Mouse (Mus musculus): ENCODE results near the gene Acot3. TPM values are rescaled to one million over a fixed set of nuclear protein-coding genes. Genes with fewer than 3 reads are reported as not detected.
"Not testable (repeated sequence)": the region's sequence is repeated elsewhere in the genome, so short reads cannot be mapped to it uniquely, and the experiment has no call there.

The Acot3 gene
- polyA plus RNA-seq, 1 experiment, result not detected

- H3K4me3 ChIP-seq (ENCODE audit: control insufficient read depth, insufficient read depth, low read length), result no peak overlapping the region
- no peaks in the 10 kb centered on the region for H3K36me3 ChIP-seq (ENCODE audit: control insufficient read depth, insufficient read depth, low read length)
- TF ChIP-seq CTCF (IDR thresholded peaks at IDR 0.05; ENCODE audit: borderline replicate concordance, control insufficient read depth, extremely low read depth, insufficient read depth, low read length, poor library complexity), result no peak
- TF ChIP-seq POLR2A (IDR thresholded peaks at IDR 0.05; ENCODE audit: control insufficient read depth, extremely low read depth, insufficient read depth, low read length, poor library complexity), result no peak
- no peak for DNase-seq
- no peaks in the 10 kb centered on the region for H3K27me3 ChIP-seq (ENCODE audit: control insufficient read depth, insufficient read depth, low read length)
- WGBS, result 77% methylated on average over 12 of the region's 12 CpGs
- no peak overlapping the region for H3K27ac ChIP-seq (ENCODE audit: control insufficient read depth, insufficient read depth, low read length)
- peaks cover 2% of the 10 kb centered on the region; the same call in 1 of the 2 replicates for H3K4me1 ChIP-seq (replicated peaks; ENCODE audit: control insufficient read depth, insufficient read depth, low read length)
Observed at GRCm38 (mm10) chr12:84011251-84012040, 40.5 kb upstream of the Acot3 start.

GRCm38 (mm10) chr12:84013130-84013529 is 38.8 kb upstream of the Acot3 start:
- Histone ChIP-seq H3K27ac (ENCODE audit: control insufficient read depth, insufficient read depth, low read length) (no peak overlapping the region), H3K27me3 (ENCODE audit: control insufficient read depth, insufficient read depth, low read length) (no peaks in the 10 kb centered on the region), H3K4me1 (replicated peaks; ENCODE audit: control insufficient read depth, insufficient read depth, low read length) (peaks cover 2% of the 10 kb centered on the region; the same call in 1 of the 2 replicates), H3K4me3 (ENCODE audit: control insufficient read depth, insufficient read depth, low read length) (no peak overlapping the region), H3K36me3 (ENCODE audit: control insufficient read depth, insufficient read depth, low read length) (no peaks in the 10 kb centered on the region)
- 93% methylated on average over 6 of the region's 6 CpGs for WGBS
- TF ChIP-seq POLR2A (IDR thresholded peaks at IDR 0.05; ENCODE audit: control insufficient read depth, extremely low read depth, insufficient read depth, low read length, poor library complexity), result no peak
- DNase-seq, result no peak

- WGBS, result 96% methylated on average over 7 of the region's 7 CpGs
- no peak overlapping the region for H3K27ac ChIP-seq (ENCODE audit: control insufficient read depth, insufficient read depth, low read length)
- H3K4me1 ChIP-seq (replicated peaks; ENCODE audit: control insufficient read depth, insufficient read depth, low read length), result peaks cover 2% of the 10 kb centered on the region; the same call in 1 of the 2 replicates
- H3K27me3 ChIP-seq (ENCODE audit: control insufficient read depth, insufficient read depth, low read length), result no peaks in the 10 kb centered on the region
- TF ChIP-seq POLR2A (IDR thresholded peaks at IDR 0.05; ENCODE audit: control insufficient read depth, extremely low read depth, insufficient read depth, low read length, poor library complexity), result no peak
- TF ChIP-seq CTCF (IDR thresholded peaks at IDR 0.05; ENCODE audit: borderline replicate concordance, control insufficient read depth, extremely low read depth, insufficient read depth, low read length, poor library complexity), result no peak
- no peaks in the 10 kb centered on the region for H3K36me3 ChIP-seq (ENCODE audit: control insufficient read depth, insufficient read depth, low read length)
- H3K4me3 ChIP-seq (ENCODE audit: control insufficient read depth, insufficient read depth, low read length), result no peak overlapping the region
- no peak for DNase-seq
Observed at GRCm38 (mm10) chr12:84013701-84014100, 38.2 kb upstream of the Acot3 start.

- DNase-seq; H3K27ac ChIP-seq (ENCODE audit: control insufficient read depth, insufficient read depth, low read length); H3K36me3 ChIP-seq (ENCODE audit: control insufficient read depth, insufficient read depth, low read length); H3K4me1 ChIP-seq (replicated peaks; ENCODE audit: control insufficient read depth, insufficient read depth, low read length); H3K4me3 ChIP-seq (ENCODE audit: control insufficient read depth, insufficient read depth, low read length); H3K27me3 ChIP-seq (ENCODE audit: control insufficient read depth, insufficient read depth, low read length): not testable (repeated sequence)
- WGBS, result 7% methylated on average over 7 of the region's 7 CpGs
Observed at GRCm38 (mm10) chr12:84020528-84020927, 31.4 kb upstream of the Acot3 start.

- H3K4me3 ChIP-seq (ENCODE audit: control insufficient read depth, insufficient read depth, low read length); H3K27ac ChIP-seq (ENCODE audit: control insufficient read depth, insufficient read depth, low read length); DNase-seq; H3K4me1 ChIP-seq (replicated peaks; ENCODE audit: control insufficient read depth, insufficient read depth, low read length); H3K27me3 ChIP-seq (ENCODE audit: control insufficient read depth, insufficient read depth, low read length); H3K36me3 ChIP-seq (ENCODE audit: control insufficient read depth, insufficient read depth, low read length): not testable (repeated sequence)
- WGBS, result 95% methylated on average over 4 of the region's 4 CpGs
Observed at GRCm38 (mm10) chr12:84022266-84022665, 29.7 kb upstream of the Acot3 start.

- TF ChIP-seq CTCF (IDR thresholded peaks at IDR 0.05; ENCODE audit: borderline replicate concordance, control insufficient read depth, extremely low read depth, insufficient read depth, low read length, poor library complexity) (no peak), POLR2A (IDR thresholded peaks at IDR 0.05; ENCODE audit: control insufficient read depth, extremely low read depth, insufficient read depth, low read length, poor library complexity) (no peak)
- H3K27ac ChIP-seq (ENCODE audit: control insufficient read depth, insufficient read depth, low read length), result no peak overlapping the region
- no peak for DNase-seq
Observed at GRCm38 (mm10) chr12:84023052-84023745, 28.7 kb upstream of the Acot3 start.

GRCm38 (mm10) chr12:84025888-84026287 is 26.1 kb upstream of the Acot3 start:
- Histone ChIP-seq H3K4me3 (ENCODE audit: control insufficient read depth, insufficient read depth, low read length) (no peak overlapping the region), H3K27me3 (ENCODE audit: control insufficient read depth, insufficient read depth, low read length) (no peaks in the 10 kb centered on the region), H3K27ac (ENCODE audit: control insufficient read depth, insufficient read depth, low read length) (no peak overlapping the region), H3K36me3 (ENCODE audit: control insufficient read depth, insufficient read depth, low read length) (no peaks in the 10 kb centered on the region), H3K4me1 (replicated peaks; ENCODE audit: control insufficient read depth, insufficient read depth, low read length) (no peaks in the 10 kb centered on the region)
- WGBS, result 87% methylated on average over 7 of the region's 7 CpGs
- no peak for DNase-seq
- TF ChIP-seq POLR2A (IDR thresholded peaks at IDR 0.05; ENCODE audit: control insufficient read depth, extremely low read depth, insufficient read depth, low read length, poor library complexity), result no peak
- no peak for TF ChIP-seq CTCF (IDR thresholded peaks at IDR 0.05; ENCODE audit: borderline replicate concordance, control insufficient read depth, extremely low read depth, insufficient read depth, low read length, poor library complexity)

More at GRCm38 (mm10) chr12:84023052-84023745, 28.7 kb upstream of the Acot3 start:
- WGBS, result 96% methylated on average over 9 of the region's 9 CpGs
- no peaks in the 10 kb centered on the region; the same call in 1 of the 2 replicates for H3K4me1 ChIP-seq (replicated peaks; ENCODE audit: control insufficient read depth, insufficient read depth, low read length)
- no peaks in the 10 kb centered on the region for H3K36me3 ChIP-seq (ENCODE audit: control insufficient read depth, insufficient read depth, low read length)
- H3K27me3 ChIP-seq (ENCODE audit: control insufficient read depth, insufficient read depth, low read length), result no peaks in the 10 kb centered on the region
- H3K4me3 ChIP-seq (ENCODE audit: control insufficient read depth, insufficient read depth, low read length), result no peak overlapping the region

GRCm38 (mm10) chr12:84028328-84028727 is 23.6 kb upstream of the Acot3 start:
- not testable (repeated sequence) for H3K27me3 ChIP-seq (ENCODE audit: control insufficient read depth, insufficient read depth, low read length); H3K27ac ChIP-seq (ENCODE audit: control insufficient read depth, insufficient read depth, low read length); DNase-seq; H3K36me3 ChIP-seq (ENCODE audit: control insufficient read depth, insufficient read depth, low read length); H3K4me3 ChIP-seq (ENCODE audit: control insufficient read depth, insufficient read depth, low read length); H3K4me1 ChIP-seq (replicated peaks; ENCODE audit: control insufficient read depth, insufficient read depth, low read length)
- WGBS, result 95% methylated on average over 3 of the region's 3 CpGs

GRCm38 (mm10) chr12:84029043-84029442 is 22.9 kb upstream of the Acot3 start:
- H3K27me3 ChIP-seq (ENCODE audit: control insufficient read depth, insufficient read depth, low read length); DNase-seq; H3K27ac ChIP-seq (ENCODE audit: control insufficient read depth, insufficient read depth, low read length); H3K36me3 ChIP-seq (ENCODE audit: control insufficient read depth, insufficient read depth, low read length); H3K4me3 ChIP-seq (ENCODE audit: control insufficient read depth, insufficient read depth, low read length); H3K4me1 ChIP-seq (replicated peaks; ENCODE audit: control insufficient read depth, insufficient read depth, low read length): not testable (repeated sequence)
- 98% methylated on average over 1 of the region's 1 CpGs for WGBS

Measured in thymus, adult 2 months (tissue).